Mouse (Mus musculus): ENCODE measurements around the gene Nprl2.

Nprl2 gene

GRCm38 (mm10) chr9:107541474-107542351 is at the start of gene Nprl2, which contains the start of gene Cyb561d2:
TSS of gene Nprl2 (plus strand) at chr9:107542226.
TSS of gene Cyb561d2 (minus strand) at chr9:107542193.
- DNase-seq = peak; percentile 91

GRCm38 (mm10) chr9:107493511-107493910 is 48.5 kb upstream of the Nprl2 start:
- no peak for DNase-seq

DNA sequence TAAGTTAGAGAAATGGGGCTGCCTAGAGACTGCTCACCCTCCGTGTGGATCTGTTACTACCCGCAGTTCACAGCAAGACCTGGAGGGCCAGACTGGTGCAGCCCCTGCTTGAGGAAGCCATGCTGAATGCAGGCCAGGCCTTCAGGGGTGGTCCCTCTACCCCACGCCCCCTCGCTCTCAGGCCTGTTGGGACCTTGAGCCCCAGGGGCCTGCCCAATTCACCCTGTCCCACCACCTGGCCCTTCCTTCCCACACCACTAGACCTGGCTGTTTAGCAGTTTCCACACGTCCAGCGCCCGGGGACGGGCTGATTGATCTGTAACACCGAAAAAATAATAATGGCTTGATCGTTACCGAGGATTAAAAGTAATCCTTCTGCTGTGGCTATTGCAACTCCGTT is 47.8 kb upstream of the Nprl2 start:
- no peak for DNase-seq

DNA sequence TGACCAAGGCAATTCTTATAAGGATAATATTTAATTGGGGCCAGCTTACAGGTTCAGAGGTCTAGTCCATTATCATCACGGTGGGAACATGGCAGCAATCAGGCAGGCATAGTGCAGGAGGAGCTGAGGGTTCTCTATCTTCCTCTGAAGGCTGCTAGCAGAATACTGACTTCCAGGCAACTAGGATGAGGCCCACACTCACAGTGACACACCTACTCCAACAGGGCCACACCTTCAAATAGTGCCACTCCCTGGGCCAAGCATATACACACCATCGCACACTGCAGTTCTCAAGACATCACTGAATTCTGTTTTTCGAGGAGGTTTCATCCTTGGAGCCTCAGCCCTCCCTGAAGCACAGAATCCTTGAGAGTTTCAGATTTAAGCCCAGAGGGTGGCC is 45.7 kb upstream of the Nprl2 start:
- peak; percentile 52 for DNase-seq

DNA sequence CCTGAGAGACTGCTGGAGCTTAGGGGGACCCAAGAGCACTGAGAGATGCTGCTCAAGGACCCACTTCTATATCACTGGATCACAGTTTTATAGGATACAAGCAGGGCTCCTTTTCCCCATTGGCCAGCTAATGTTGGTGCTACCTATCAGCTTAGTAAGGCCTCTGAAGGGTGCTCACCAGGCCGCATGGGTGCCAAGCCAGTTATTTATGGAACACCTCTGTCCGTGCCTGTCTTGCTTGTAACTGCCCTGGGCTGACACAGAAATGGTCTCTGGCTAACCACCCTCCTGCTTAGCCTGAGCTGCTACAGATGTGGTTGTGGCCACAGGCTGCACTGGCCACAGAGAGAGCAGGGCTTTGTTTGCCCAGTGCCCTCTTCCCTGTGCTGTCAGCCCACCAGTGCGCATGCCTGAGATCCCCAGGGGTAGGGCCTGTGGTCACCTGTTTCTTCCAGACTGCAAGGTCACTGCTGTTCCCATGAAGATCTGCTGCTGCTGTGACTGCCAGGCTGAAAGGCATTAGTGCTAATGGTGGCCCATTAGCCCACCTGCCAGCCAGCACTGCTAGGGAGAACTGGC is 41.2 kb upstream of the Nprl2 start:
- no peak for DNase-seq

- no peak for DNase-seq
Observed at GRCm38 (mm10) chr9:107502131-107502846, 39.7 kb upstream of the Nprl2 start.

GRCm38 (mm10) chr9:107504662-107505537 is 37.1 kb upstream of the Nprl2 start:
- no peak for DNase-seq

DNA sequence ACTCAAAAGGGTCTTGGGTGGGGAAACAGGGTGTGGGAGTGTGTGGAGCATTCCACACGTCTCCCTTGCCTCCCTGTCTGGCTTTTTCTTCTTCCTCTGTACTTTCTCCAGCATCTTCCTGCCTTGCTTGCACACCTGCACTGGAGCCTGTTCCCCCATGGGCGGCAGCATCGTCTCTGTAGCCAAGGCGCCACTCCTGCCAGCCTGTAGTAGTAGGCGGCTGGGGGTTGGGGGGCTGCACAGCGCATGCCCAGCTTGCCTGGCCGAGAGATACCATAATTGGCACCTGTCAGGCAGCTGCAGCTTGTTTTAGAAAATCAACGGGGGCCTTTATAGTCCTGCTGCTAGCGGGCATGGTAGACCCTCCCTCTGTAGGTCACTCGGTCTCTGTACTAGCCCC is 33.8 kb upstream of the Nprl2 start:
- DNase-seq = no peak

DNA sequence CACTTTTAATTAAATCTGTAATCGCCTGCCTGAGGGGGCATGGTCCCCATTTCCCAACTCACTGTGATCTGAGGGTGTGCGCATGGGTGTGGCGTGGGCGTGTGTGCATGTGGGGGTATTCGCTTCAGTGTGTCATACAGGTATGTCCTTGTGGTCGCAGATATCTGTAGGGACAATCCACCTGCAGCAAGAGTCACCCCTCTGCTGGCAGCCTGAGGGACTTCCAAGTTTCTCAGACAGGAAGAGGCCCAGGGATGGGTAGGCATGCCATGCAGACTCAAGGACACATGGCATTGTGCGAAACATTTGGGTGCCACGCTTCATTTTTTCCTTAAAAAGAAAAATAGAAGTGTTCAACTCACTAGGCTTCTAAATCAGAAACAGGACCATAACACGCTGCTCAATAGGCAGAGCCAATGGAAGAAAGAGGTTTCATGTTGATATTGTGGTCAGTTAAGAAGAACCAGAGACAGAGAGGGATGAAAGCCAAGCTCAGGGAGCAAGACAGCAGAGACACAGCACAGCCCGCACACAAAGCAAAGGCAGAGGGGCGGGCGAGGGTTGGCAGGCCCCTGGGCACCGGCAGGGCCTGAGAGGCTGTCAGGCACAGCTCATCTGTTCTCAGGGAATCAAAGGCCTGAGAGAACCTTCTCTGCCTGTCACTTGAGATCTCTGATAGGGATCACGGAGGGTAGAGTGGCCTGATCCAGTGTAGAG is 31.5 kb upstream of the Nprl2 start:
- no peak for DNase-seq

DNA sequence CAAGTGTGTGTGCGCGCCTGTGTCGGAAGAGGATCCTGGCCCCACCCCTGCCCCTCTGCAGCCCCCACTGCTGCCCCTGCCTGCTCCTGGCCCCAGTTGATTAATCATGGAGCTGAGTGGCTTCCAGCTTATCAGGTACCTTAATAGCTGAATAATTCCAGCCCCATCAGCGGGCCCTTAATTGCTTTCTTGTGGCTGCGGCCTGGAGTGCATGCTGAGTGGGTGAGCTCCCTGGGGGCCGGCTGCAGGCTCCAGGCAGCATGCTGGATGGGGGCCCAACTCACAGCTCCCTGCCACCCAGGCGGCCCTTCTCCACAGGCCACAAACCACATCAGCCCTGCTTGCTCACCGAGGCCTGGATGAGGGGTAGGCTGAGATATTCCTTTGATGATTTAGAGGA is 30.6 kb upstream of the Nprl2 start:
- no peak for DNase-seq

GRCm38 (mm10) chr9:107512326-107512725 is 29.7 kb upstream of the Nprl2 start:
- DNase-seq = no peak

DNA sequence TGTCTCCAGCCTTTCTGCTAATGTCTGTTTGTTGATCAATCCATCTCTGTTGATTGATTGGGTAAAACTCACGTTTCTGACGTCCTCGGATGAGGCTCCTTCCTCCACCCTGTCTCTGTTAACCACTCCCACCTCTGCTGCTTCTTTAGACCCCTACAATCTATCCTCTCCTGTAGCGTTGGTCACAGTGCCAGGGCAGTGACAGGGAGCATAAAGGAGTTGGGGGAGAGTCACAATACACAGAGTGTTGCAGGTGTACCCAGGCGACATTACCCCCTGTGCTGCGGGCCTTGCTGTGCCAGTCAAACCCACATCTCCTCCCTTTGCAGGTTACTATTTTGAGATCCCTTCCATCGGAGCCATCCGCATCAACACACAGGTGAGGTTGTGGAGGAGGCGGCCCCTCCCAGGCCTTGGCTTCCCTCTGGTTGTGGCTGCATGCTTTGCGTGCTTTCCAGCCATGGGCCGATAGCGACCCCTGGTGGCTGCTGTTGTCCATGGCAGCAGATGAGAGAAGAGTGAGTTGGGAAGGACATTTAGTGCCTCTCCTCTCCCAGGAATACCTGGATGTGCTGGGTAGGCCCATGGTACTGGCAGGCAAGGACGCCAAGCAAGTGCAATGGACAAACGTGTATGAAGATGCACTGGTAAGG is 27.6 kb upstream of the Nprl2 start:
- peak; percentile 86 for DNase-seq

- no peak for DNase-seq
Observed at GRCm38 (mm10) chr9:107520331-107520730, 21.7 kb upstream of the Nprl2 start.

DNA sequence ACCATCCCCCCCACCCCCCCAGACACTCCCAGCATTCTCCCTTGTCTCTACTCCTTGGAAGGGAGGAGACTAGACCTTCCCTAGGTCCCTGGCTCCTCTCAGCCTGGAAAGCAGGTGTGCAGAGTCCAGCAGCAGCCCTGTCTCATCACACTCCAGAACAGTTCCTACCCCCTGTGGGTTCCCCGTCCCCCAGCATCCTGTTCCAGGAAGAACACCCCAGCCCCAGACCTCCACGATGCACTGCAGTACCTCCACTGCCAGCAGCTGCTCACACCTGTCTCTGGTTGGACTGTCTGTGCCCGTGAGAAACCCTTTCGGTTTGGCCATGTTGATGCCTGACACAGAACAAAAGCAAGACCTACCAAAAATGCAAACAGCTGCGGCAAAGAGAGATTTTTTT is 20.8 kb upstream of the Nprl2 start:
- DNase-seq = no peak

- peak; percentile 16 for DNase-seq
Observed at GRCm38 (mm10) chr9:107521711-107522399, 20.2 kb upstream of the Nprl2 start.

- DNase-seq = no peak
Observed at GRCm38 (mm10) chr9:107522400-107522711, 19.7 kb upstream of the Nprl2 start.

DNA sequence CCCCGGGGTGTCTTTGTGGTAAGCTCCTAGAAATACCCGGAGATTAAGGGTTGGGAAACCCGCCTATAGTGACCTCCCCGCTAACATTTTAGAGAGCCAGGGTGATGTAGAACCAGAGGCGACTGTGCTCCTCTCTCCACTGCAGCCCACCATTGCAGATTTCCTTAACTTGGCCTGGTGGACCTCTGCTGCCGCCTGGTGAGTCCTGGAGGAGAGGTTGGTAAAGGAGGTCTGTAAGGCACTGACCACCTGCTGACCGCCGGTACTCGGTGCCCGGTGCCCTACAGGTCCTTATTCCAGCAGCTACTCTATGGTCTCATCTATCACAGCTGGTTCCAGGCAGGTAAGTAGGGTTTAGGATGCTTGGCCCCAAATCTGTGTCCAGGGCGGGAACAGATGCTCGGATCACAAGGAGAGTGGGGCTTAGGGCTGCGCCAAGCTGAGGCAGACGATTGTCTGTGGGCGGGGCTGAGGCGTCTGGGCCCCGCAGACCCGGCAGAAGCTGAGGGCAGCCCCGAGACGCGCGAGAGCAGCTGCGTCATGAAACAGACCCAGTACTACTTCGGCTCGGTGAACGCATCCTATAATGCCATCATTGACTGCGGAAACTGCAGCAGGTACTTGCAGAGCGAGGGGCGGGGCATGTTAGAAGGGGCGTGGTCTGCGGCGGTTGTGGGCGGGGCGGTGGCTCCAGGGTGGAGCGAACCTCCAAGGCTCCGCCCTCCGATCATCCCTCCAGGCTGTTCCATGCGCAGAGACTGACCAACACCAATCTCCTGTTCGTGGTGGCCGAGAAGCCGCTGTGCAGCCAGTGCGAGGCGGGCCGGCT is 15.6 kb upstream of the Nprl2 start:
- DNase-seq = peak; percentile 88

DNA sequence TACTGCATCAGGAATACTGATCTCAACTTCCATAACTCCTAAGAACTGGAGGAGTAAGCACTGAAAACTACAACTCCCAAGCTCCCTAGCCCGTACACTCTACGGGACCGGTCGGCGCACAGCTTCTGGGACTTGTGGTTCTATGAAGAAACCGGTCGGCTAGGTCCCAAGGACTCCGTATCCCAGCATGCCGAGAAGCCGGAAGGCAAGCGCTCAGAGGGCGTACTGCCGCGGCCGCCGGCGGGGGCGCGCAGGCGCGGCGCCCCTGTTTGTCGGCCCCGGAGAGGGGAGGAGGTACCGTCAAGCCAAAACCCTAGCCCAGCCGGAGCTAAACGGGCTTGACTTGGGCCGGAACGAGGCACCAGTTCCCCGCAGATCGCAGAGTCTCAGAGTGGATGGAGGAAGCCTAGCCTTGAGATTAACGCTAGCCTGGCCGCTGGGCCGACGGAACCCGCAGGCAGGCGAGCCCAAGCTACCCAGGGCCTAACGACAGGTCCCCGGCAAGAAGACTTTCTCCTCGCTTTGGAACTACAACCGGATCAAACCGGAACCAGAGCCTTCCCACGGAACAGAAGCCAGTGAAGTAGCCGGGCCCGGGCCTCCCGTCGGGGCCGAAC is 8.1 kb upstream of the Nprl2 start, which contains the start of gene Tmem115:
Tmem115 (plus strand) TSS at position 155 of the 617 bp plus-strand sequence.
- DNase-seq = peak; percentile 92

DNA sequence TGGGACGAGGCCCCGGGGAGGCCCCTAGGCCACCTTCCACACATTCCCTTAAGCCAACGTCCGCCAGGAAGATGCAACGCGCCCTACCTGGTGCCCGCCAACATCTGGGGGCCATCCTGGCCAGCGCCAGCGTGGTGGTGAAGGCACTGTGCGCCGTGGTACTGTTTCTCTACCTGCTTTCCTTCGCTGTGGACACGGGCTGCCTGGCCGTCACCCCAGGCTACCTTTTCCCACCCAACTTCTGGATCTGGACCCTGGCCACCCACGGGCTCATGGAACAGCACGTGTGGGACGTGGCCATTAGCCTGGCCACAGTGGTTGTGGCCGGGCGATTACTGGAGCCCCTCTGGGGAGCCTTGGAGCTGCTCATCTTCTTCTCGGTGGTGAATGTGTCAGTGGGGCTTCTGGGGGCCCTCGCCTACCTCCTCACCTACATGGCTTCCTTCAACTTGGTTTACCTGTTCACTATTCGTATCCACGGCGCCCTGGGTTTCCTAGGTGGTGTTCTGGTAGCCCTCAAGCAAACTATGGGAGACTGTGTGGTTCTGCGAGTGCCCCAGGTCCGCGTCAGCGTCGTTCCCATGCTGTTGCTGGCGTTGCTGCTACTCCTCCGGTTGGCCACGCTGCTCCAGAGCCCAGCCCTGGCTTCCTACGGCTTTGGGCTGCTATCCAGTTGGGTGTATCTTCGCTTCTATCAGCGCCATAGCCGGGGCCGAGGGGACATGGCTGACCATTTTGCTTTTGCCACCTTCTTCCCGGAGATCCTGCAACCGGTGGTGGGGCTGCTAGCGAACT is 7.4 kb upstream of the Nprl2 start:
- peak; percentile 64 for DNase-seq
